Mouse (Mus musculus): ENCODE measurements around the gene Tmem50b. TPM values are rescaled to one million over a fixed set of nuclear protein-coding genes. Genes with fewer than 3 reads are reported as not detected.
"Not testable (repeated sequence)": the region's sequence is repeated elsewhere in the genome, so short reads cannot be mapped to it uniquely, and the experiment has no call there.

Gene Tmem50b
- polyA plus RNA-seq (2017; shearing (Covaris generic)), result 10 to 100 TPM; 28.2 to 36.1 (median 34.2) TPM

- peak; percentile 88 for ATAC-seq
Observed at GRCm38 (mm10) chr16:91597672-91598010, at the start of gene Tmem50b. Gene Tmem50b (minus strand): TSS chr16:91597800.

- ATAC-seq, result peak; percentile 74
Observed at GRCm38 (mm10) chr16:91646681-91647419, 49.2 kb upstream of the Tmem50b start, which contains the start of gene Gart. Gene Gart (minus strand): TSS chr16:91646952.

- ATAC-seq, result peak; percentile 32
Observed at GRCm38 (mm10) chr16:91645995-91646602, 48.5 kb upstream of the Tmem50b start.

DNA sequence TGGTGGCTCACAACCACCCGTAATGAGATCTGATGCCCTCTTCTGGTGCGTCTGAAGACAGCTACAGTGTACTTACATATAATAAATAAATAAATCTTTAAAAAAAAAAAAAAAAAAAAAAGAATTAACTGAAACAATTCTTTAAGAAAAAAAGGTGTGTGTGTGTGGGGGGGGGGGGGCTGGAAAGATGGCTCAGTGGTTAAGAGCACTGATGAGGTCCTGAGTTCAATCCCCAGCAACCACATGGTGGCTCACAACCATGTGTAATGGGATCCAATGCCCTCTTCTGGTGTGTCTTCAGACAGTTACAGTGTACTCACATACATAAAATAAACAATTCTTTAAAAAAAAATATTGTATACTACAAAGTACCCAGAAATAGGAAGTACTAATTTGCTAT lies 47.8 kb upstream of the Tmem50b start:
- ATAC-seq, result not testable (repeated sequence)

- no peak for ATAC-seq
Observed at GRCm38 (mm10) chr16:91644901-91645300, 47.3 kb upstream of the Tmem50b start.

GRCm38 (mm10) chr16:91640171-91640570 lies 42.6 kb upstream of the Tmem50b start:
- no peak for ATAC-seq

DNA sequence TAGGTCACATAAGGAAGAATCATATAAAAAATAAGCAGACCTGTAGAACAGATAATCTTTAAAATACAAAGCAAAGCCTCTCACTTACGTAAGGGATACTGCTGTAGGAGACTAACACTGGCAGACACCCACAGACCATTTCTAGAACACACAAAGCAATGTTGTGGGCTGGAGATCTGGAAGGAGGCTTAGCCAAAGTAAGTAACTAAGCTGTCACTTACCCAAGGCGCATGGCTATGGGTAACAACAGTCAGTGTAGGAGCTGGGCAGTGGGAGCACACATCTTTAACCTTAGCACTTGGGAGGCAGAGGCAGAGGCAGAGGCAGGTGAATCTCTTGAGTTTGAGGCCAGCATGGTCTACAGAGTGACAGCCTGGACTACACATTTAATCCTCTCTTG lies 42.0 kb upstream of the Tmem50b start:
- no peak for ATAC-seq

- no peak for ATAC-seq
Observed at GRCm38 (mm10) chr16:91639161-91639560, 41.6 kb upstream of the Tmem50b start.

- no peak for ATAC-seq
Observed at GRCm38 (mm10) chr16:91633641-91634040, 36.0 kb upstream of the Tmem50b start.

- no peak for ATAC-seq
Observed at GRCm38 (mm10) chr16:91632940-91633339, 35.3 kb upstream of the Tmem50b start.

DNA sequence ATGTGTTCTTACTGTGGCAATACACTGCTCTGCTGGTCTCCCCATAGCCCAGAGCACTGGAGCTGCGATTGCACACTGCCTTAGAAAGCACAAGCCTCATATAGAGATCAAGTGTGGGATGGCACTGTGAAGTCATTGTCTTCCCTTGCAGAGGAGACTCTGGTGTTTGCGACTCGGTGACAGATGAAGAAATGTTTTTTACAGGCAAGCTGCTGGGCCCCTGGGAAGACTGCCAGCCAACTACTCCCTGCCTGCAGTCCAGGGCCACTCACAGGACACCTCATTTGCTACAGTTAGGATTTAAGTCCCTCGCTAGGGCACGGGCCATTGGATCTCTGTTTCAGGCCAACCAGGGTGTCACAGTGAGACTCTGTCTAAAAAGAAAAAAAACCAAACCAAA lies 34.8 kb upstream of the Tmem50b start:
- no peak for ATAC-seq

DNA sequence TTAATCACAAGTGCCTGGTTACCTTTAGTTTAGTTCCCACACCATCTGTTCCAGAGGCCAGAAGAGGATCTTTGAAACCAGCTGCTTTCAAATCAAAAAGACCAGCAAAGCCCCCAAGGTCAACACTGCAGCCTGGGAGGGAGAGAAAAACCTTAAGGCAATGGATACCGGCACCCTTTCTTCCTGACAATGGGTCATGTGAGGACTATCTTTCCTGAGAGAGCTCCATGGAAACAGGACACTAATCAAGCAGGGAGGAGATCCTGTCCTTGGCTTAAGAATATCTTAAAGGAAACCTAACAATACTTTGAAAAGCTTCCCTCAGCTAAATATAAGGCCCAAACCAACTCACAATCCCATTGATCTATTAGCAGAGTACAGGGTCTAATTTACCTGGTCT lies 33.0 kb upstream of the Tmem50b start:
- no peak for ATAC-seq

- ATAC-seq, result no peak
Observed at GRCm38 (mm10) chr16:91629749-91630148, 32.1 kb upstream of the Tmem50b start.

- no peak for ATAC-seq
Observed at GRCm38 (mm10) chr16:91628673-91629072, 31.1 kb upstream of the Tmem50b start.

- ATAC-seq, result no peak
Observed at GRCm38 (mm10) chr16:91627831-91628230, 30.2 kb upstream of the Tmem50b start.

DNA sequence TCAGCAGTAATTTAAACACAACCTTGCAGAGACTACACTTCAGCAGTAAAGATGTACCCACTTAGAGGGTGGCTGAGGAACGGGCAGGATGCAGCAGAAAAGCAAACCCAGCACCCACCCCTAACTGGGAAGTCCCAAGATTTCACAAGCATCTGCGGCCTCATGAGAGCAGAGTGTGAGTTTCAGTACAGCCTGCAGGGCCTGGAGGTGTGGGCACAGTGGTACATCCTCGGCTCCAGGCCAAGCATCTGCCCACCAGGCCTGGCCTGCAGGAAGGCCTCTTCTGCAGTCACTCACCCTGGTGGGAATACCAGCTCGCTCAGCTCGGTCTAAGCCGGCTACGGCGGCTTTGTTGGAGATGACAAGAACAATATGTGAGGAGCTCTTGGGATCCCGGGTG lies 25.5 kb upstream of the Tmem50b start:
- no peak for ATAC-seq

DNA sequence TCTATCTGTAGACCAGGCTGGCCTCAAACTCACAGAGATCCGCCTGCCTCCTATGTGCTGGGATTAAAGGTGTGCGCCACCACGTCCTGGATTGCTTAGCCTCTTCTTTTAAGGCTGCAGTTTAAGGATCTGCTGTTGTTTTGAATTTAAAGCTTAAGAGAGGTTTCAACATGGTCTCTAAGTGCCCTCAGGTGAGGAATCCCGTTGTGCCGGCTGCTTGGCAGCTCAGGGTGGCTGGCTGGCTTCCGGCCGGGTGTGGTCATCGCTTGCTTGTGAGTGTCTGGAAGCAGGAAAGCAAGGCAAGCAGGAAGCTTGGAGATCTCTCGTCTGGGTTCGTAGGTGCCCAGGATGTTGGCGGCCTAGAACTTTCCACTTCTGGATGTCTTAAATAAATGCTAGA lies 23.4 kb upstream of the Tmem50b start:
- no peak for ATAC-seq

GRCm38 (mm10) chr16:91620185-91620584 lies 22.6 kb upstream of the Tmem50b start:
- no peak for ATAC-seq

GRCm38 (mm10) chr16:91618511-91619501 lies 21.2 kb upstream of the Tmem50b start, which contains the start of gene Dnajc28:
Gene Dnajc28 (minus strand): TSS chr16:91619026.
- ATAC-seq, result peak; percentile 99

GRCm38 (mm10) chr16:91614552-91614951 lies 17.0 kb upstream of the Tmem50b start:
- ATAC-seq, result no peak

DNA sequence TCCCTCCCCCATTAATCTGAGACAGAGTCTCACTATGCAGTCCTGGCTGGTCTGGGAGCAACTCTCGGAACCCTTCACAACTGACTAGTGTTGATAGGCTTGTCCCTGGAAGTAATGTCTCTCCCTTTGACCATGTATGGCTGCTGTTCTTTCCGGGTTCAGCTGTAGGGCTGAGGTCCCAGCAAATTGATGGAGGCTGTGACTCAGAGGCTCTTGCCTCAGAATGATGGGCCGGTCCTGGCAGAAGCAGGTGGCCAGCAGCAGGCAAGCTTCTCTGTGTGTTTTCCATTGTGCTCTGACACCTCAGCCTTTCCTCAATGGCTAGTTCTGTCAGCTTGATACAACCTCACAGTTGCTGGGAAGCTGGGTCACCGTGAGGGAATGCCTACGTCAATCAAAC lies 14.9 kb upstream of the Tmem50b start:
- no peak for ATAC-seq

DNA sequence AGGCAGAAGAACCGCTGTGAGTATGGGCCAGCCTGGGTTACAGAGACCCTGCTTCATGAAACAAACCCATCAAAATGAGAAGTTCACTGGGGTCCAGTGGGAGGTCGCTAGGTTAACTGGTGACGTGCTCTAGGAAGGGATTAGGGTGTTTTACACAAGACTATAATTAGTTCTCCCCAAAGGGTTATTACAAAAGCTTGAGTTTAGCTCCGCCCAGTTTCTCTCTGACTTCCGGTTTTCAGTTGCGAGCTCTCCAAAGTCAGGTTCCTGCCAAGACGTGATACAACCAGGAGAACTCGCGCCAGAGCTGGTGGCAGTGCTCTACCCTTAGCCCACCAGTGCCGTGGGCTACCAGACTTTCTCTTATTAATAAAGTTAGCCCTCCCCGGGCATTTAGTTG lies 13.6 kb upstream of the Tmem50b start:
- ATAC-seq, result no peak
